Mouse (Mus musculus) lung, adult 2 months (tissue): Measurements from ENCODE around the gene 2210408I21Rik. TPM values are rescaled to one million over a fixed set of nuclear protein-coding genes. Genes with fewer than 3 reads are reported as not detected.

Experiments
- DNase-seq: peaks from one replicate; pipeline ENCODE4 v3.0.0; 2022
- H3K4me1 ChIP-seq: fragments of 200-500 bp; 2 replicates; pipeline ENCODE4 v1.6.1; 2011; ENCODE audit warnings: low read length; ENCODE audit not compliant: control insufficient read depth, insufficient read depth
- H3K4me3 ChIP-seq: fragments of 200-500 bp; replicated peaks from 2 replicates; pipeline ENCODE3; 2011; ENCODE audit warnings: low read depth, mild to moderate bottlenecking, control low read depth, low read length; ENCODE audit errors: extremely low read depth
- CTCF ChIP-seq: fragments of 200-500 bp; IDR thresholded peaks from 2 replicates; pipeline ENCODE4 v1.5.1; 2011; ENCODE audit warnings: mild to moderate bottlenecking, low read length, control low read depth; ENCODE audit not compliant: insufficient read depth
- POLR2A ChIP-seq: fragments of 200-500 bp; IDR thresholded peaks from 2 replicates; pipeline ENCODE4 v1.6.1; 2011; ENCODE audit warnings: low read depth, mild to moderate bottlenecking, control low read depth, low read length, borderline replicate concordance; ENCODE audit errors: extremely low read depth
- WGBS: fragments of 180-500 bp; shearing (Covaris S2); methylation state at CpG from one replicate; pipeline ENCODE4 v1.1.7; 2018; 5-methylcytosine and 5-hydroxymethylcytosine counted together
- polyA plus RNA-seq: library from polyadenylated mRNA; depleted of rRNA; stranded (reverse); fragments of >200 nt; gene quantifications from 2 replicates; pipeline ENCODE4 v1.2.3, GENCODE M21; 2012; rRNA removed

The 2210408I21Rik gene
- polyA plus RNA-seq, 1 experiment = 0.85 TPM

DNA sequence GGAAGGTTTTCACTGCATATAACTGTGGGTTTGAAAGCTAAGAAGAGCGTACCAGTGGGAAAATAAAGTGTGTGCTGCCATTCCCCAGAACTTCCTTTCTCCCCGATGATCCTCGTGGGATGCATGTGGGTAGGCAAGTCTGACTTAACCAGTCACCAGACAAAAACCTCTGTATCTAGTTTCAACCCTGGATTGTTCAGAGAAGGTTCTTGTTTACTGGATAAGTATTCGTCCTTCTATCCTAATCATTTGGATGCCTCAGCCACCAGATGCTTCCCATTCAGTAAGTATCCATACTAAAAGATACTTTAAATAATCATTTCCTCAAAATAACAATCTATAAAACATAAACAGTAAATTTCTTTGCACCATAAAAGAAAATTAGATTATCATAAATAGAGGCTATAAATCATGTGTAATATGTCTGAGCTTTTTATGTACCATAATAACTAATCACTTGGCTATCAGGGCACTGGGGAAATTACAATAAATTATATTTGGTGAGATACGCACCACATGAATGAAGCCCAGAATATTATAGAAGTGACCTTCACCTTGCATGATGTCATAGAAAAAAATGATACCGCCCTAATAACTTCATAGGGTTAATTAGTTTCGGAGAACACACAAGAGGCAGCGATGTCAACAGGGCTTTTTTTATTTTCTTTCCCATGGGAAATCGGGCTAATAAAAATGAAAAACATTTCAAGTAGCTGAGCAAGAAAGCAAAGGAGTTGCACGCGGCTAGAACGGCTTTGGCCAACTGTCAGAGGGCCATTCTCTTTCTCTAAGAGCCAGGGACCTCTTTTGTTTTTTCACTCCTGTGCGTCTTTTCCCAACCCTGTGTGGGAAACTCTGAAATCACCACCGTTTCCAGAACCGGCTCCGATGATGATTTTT is 412.4 kb downstream of the 2210408I21Rik start:
- no peaks in the 10 kb centered on the region for H3K4me1 ChIP-seq
- TF ChIP-seq CTCF = no peak
- WGBS = 56% methylated on average over 16 of the region's 16 CpGs
- DNase-seq = no peak
- no peak overlapping the region for H3K4me3 ChIP-seq

DNA sequence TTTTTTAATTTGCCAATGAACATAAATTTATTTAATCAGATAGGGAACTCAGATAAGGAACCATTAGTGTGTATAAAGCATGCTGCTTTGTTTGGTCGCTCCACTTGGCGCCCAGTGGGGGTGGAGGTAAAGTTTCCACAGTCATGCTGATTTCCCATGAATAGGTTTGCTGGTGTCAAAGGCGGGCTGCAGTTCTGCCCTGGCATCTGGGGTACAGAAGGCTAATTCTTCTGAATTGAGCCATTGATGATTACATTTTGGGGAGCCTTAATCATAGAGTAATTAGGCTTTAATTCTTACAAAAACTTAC is 413.0 kb downstream of the 2210408I21Rik start:
- TF ChIP-seq POLR2A (no peak), CTCF (no peak)
- WGBS = 33% methylated on average over 3 of the region's 3 CpGs
- no peak for DNase-seq
- H3K4me3 ChIP-seq = no peak overlapping the region
- H3K4me1 ChIP-seq = no peaks in the 10 kb centered on the region

DNA sequence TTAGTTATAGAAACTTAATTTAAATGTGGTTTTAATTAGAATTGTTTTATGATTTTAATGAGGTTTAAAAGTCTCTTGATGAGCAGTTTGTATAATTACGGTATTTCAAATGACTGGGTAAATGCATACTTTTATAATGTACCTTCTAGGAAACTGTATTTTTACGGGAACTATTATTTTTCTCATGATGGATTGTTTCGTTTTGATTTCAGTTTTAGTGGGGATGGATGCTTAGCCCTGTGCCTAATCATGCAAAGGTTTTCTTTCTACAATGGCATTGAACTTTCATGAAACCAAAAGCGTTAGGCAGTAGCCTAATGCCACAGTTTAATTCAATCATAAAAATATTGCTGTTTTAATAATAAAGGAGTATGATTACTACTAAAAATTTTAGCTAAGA is 413.4 kb downstream of the 2210408I21Rik start:
- WGBS = 85% methylated on average over 4 of the region's 4 CpGs
- no peak for DNase-seq
- H3K4me1 ChIP-seq = no peaks in the 10 kb centered on the region
- no peak overlapping the region for H3K4me3 ChIP-seq
- no peak for TF ChIP-seq CTCF
- no peak for TF ChIP-seq POLR2A

DNA sequence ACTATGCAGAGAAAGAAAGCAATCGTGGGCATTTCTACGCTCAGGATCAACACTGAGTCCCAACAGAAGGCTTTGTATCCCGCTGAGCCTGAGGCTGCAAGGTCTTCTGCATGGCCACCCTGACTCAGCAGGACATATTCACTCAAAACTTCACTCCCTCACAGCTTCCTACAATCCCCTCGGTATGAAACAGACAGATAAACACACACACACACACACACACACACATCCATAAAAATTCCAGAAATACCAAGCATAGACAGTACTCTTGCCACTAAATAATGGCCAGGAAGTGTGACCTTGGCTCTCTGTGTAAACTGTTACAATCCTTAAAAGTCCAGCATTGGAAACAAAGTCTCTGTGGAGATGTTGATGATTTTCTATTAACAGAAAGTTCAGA is 458.7 kb downstream of the 2210408I21Rik start:
- Histone ChIP-seq H3K4me3 (no peak overlapping the region), H3K4me1 (no peaks in the 10 kb centered on the region)
- no peak for DNase-seq
- no peak for TF ChIP-seq POLR2A
- TF ChIP-seq CTCF = no peak
- 60% methylated on average over 4 of the region's 4 CpGs for WGBS

DNA sequence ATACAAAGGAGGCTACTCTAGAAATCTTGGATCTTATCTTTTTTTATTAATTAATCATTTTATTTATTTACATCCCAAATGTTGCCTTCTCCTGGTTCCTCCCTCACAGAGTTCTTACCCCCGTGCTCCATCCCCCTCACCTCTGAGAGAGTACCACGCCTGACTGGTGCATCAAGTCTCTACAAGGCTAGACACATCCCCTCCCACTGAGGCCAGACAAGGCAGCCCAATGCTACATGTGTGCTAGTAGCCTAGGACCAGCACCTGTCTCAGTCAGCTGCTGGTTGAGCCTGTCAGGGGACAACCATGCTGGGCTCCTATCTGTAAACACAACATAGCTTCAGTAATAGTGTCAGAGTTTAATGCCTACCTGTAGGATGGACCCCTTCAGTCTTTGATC is 480.0 kb downstream of the 2210408I21Rik start:
- DNase-seq = no peak
- no peak overlapping the region for H3K4me3 ChIP-seq
- WGBS = 80% methylated on average over 2 of the region's 2 CpGs
- TF ChIP-seq POLR2A = no peak
- no peak for TF ChIP-seq CTCF
- no peaks in the 10 kb centered on the region for H3K4me1 ChIP-seq

Other genes starting within 250 kb of the 2210408I21Rik start
- gene Slf1, start 67 bp upstream of the 2210408I21Rik start, polyA plus RNA-seq = 3.3 and 4.8 TPM in 2 replicates